Mouse (Mus musculus): ENCODE results near the gene Cfap97. TPM values are rescaled to one million over a fixed set of nuclear protein-coding genes. Genes with fewer than 3 reads are reported as not detected.
A peak's percentile ranks its signal among the peaks of the same experiment; 100 is the strongest.

The Cfap97 gene
- polyA plus RNA-seq, 1 experiment from 2014 or later: 33.1 TPM

DNA sequence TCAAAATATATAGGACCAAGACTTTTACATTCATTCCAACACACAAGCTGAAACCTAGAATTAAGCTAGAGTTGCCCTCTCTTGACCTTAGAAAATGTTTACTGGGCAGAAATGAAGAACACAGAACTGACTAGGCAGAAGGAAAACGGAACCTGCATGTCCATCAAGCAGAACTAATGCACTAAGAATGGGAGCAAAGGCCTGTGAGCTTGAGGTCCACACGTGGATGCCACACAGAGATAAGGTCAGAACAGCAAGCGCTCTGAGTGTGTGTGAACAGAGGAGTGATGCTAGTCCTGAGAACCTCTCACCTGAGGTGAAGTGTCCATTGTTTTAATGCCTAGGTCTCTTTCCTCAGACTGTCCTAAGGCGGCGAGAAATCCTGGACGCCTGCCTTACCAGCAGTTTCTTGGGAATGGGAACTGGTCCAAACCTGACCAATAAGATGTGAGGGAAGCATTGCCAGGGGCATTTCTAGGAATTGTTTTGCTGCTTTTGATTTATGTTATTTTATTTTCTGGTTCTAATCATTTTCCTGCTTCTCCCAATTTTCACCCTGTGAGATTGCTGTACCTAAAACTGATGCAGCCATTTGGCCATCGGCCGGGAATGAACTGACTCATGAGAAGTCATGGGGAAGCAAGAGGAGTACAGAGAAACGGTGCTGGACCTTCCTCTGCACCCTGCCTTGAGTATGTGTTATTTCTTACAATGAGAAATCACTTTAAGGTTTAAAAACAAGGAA lies 11.0 kb upstream of the Cfap97 start:
- no peak overlapping the region for H3K4me2 ChIP-seq (replicated peaks)
- H3K4me1 ChIP-seq: peaks cover 3% of the 10 kb centered on the region; the same call in 1 of the 2 replicates
- H3K27me3 ChIP-seq: no peaks in the 10 kb centered on the region
- no peak overlapping the region for H3K4me3 ChIP-seq
- 79% methylated on average over 9 of the region's 9 CpGs for WGBS
- H3K27ac ChIP-seq: no peak overlapping the region
- H3K36me3 ChIP-seq: no peaks in the 10 kb centered on the region
- ATAC-seq (ENCODE audit: insufficient number of reproducible peaks, insufficient read depth, low FRiP score, low TSS enrichment): no peak
- no peak overlapping the region for H3K9ac ChIP-seq
- H3K9me3 ChIP-seq: no peaks in the 10 kb centered on the region

DNA sequence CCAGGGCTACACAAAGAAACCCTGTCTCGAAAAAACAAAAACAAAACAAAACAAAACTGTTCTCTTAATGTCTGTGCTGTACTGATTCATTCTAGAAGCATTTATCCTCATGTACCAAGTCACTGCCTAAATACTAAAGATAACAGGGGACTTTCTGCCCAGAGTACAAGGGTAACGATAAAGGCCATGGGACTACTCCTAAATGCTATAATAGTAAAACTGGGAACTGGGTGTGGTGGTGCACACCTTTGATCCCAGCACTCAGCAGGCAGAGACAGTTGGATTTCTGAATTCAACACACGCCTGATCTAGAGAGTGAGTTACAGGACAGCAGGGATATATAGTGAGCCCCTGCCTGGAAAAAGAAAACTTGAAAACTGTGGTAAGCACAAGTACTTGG lies 9.9 kb upstream of the Cfap97 start:
- Histone ChIP-seq H3K4me2 (replicated peaks) (no peak overlapping the region), H3K27me3 (no peaks in the 10 kb centered on the region), H3K4me1 (peaks cover 3% of the 10 kb centered on the region; the same call in 1 of the 2 replicates), H3K9ac (no peak overlapping the region), H3K4me3 (no peak overlapping the region), H3K9me3 (no peaks in the 10 kb centered on the region), H3K27ac (no peak overlapping the region), H3K36me3 (no peaks in the 10 kb centered on the region)
- no peak for ATAC-seq (ENCODE audit: insufficient number of reproducible peaks, insufficient read depth, low FRiP score, low TSS enrichment)
- WGBS: 90% methylated on average over 3 of the region's 3 CpGs

DNA sequence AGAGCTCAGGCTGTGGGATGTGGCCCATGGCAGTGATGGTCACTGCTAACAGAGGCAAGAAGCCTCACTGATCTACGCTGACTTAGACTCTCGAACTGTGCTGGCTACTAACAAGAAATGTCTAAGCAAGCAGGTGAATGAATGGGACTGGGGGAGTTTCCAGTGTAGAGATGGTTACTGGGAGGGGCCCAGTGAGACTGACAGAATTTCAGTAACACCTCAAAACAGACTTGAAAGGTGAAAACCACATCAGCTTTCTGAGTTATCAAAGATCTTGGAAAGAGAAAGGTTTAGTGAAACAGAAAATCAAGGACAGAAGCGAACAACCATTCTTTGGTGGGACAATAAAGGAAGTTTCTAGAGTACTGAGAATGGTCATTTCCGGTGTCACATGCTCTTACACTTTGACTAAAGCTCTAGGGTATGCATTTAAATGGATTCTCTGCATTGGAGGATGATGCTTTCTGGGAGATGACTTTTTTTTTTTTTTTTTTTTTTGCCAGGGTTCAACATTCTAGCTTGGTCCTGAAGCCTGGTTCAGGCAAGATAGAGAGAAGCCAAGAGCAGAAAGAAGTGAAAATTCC lies 9.0 kb upstream of the Cfap97 start:
- H3K9me3 ChIP-seq: no peaks in the 10 kb centered on the region
- H3K4me1 ChIP-seq: peaks cover 6% of the 10 kb centered on the region; the same call in 1 of the 2 replicates
- no peak overlapping the region for H3K27ac ChIP-seq
- H3K9ac ChIP-seq: no peak overlapping the region
- H3K27me3 ChIP-seq: no peaks in the 10 kb centered on the region
- 88% methylated on average over 4 of the region's 4 CpGs for WGBS
- no peak overlapping the region for H3K4me2 ChIP-seq (replicated peaks)
- H3K36me3 ChIP-seq: no peaks in the 10 kb centered on the region
- no peak overlapping the region for H3K4me3 ChIP-seq
- ATAC-seq (ENCODE audit: insufficient number of reproducible peaks, insufficient read depth, low FRiP score, low TSS enrichment): no peak

DNA sequence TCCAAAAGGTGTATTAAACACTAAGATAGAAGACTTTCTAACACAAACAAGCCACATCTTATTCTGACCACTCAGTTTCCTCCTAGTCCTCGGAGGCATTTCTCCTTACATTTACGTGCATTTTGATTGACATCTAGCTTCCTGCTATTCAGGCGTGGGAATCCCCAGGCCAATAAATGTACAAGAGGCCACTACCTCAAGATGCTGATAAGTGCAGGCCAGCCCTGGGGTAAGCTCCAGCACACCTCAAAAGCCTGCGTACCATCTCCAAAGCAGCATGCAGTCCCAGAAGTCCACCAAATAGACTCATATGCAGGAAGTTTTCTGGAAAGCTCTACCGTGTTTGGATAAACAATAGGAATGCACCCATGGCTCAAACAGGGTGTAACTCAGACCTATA lies 8.1 kb upstream of the Cfap97 start:
- Histone ChIP-seq H3K9ac (no peak overlapping the region), H3K27ac (no peak overlapping the region), H3K4me3 (no peak overlapping the region), H3K4me1 (peaks cover 6% of the 10 kb centered on the region; the same call in 1 of the 2 replicates), H3K4me2 (replicated peaks) (0 out of 2 replicates have a peak overlapping the region, but pooled peaks have one; percentile 9), H3K9me3 (no peaks in the 10 kb centered on the region), H3K27me3 (no peaks in the 10 kb centered on the region), H3K36me3 (no peaks in the 10 kb centered on the region)
- 52% methylated on average over 5 of the region's 5 CpGs for WGBS
- no peak for ATAC-seq (ENCODE audit: insufficient number of reproducible peaks, insufficient read depth, low FRiP score, low TSS enrichment)

DNA sequence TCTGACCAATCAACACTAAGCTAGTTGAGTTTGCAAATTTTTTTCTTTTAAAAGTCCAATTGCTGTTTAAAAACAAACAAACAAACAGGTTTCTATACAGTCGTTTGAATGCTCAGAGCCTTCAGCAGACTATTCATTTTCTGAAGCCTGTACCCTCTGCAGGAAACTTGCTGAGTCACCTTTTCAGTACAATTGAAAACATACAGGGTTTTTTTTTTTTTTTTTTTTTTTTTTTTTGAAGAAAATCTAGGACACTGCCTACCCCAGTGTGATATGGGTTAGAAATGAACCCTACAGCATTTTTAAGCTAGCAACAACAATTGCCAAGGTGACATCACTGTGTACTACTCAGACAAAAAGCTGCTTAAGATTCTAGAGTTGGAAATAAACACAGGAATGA lies 7.6 kb upstream of the Cfap97 start:
- 40% methylated on average over 1 of the region's 1 CpGs for WGBS
- no peak overlapping the region for H3K4me2 ChIP-seq (replicated peaks)
- H3K27me3 ChIP-seq: no peaks in the 10 kb centered on the region
- H3K4me3 ChIP-seq: no peak overlapping the region
- no peak overlapping the region for H3K9ac ChIP-seq
- H3K4me1 ChIP-seq: peaks cover 6% of the 10 kb centered on the region; the same call in 1 of the 2 replicates
- H3K27ac ChIP-seq: no peak overlapping the region
- H3K36me3 ChIP-seq: no peaks in the 10 kb centered on the region
- no peaks in the 10 kb centered on the region for H3K9me3 ChIP-seq
- ATAC-seq (ENCODE audit: insufficient number of reproducible peaks, insufficient read depth, low FRiP score, low TSS enrichment): no peak

DNA sequence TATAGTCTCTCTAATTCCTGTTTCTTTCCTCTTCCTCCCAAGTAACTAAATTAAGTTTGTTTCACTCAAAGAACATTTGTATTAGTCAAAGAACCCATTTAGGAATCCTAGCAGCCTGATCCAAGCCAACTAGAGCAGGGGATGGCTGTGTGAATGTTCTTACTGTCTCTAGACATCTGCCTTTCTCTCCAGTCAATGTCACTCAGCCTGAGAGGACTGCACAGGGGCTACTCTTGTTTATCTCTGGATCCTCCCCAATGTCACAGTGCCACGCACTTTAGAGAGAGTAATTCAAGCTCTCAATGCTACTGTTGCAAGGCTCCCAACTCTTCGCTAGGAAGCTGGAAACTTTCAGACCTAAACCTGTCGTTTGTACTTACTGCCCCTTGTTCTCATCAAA lies 5.4 kb upstream of the Cfap97 start:
- ATAC-seq (ENCODE audit: insufficient number of reproducible peaks, insufficient read depth, low FRiP score, low TSS enrichment): no peak
- Histone ChIP-seq H3K9ac (no peak overlapping the region), H3K9me3 (no peaks in the 10 kb centered on the region), H3K27me3 (no peaks in the 10 kb centered on the region), H3K4me3 (no peak overlapping the region), H3K4me1 (peaks cover 12% of the 10 kb centered on the region), H3K27ac (no peak overlapping the region), H3K4me2 (replicated peaks) (no peak overlapping the region), H3K36me3 (no peaks in the 10 kb centered on the region)
- WGBS: 19% methylated on average over 3 of the region's 3 CpGs

DNA sequence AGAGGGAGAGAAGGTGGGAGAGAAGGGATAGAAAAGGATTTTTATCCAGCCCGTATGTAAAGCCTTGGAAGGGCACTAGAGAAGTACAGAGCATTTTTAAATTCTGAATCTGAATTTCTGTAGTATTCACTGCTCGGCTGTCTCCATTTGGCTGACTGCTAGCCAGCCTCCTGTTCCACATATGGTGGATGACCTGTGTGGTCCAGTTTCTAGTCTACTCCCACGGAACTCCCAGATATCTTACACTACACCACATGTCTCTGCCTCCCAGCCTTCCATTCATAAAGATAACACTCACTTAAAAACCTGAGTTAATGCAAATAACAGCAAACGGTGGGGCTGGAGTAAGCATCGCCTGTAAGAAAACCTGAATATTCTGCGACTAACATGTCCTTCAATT lies 2.3 kb upstream of the Cfap97 start:
- Histone ChIP-seq H3K9ac (no peak overlapping the region), H3K9me3 (no peaks in the 10 kb centered on the region), H3K4me1 (peaks cover 9% of the 10 kb centered on the region), H3K27me3 (0 out of 2 replicates have a peak, but pooled peaks cover 2% of the 10 kb centered on the region), H3K4me3 (no peak overlapping the region), H3K4me2 (replicated peaks) (no peak overlapping the region), H3K36me3 (no peaks in the 10 kb centered on the region), H3K27ac (no peak overlapping the region)
- WGBS: 63% methylated on average over 6 of the region's 6 CpGs
- ATAC-seq (ENCODE audit: insufficient number of reproducible peaks, insufficient read depth, low FRiP score, low TSS enrichment): no peak

DNA sequence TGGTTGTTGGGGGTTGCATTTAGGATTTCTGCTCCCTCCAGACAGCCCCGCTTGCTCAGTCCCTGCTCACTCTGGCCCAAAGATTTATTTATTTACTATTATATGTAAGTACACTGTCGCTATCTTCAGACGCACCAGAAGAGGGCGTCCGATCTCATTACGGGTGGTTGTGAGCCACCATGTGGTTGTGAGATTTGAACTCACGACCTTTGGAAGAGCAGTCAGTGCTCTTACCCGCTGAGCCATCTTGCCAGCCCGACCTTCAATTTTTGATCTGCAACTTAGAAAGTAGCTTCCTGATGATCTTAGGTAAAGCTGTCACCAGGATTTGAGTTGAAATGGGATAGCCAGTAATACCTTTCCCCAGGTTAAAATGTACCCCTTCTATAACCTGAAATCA lies 1.8 kb upstream of the Cfap97 start:
- Histone ChIP-seq H3K9ac (no peak overlapping the region), H3K4me1 (peaks cover 9% of the 10 kb centered on the region), H3K36me3 (no peaks in the 10 kb centered on the region), H3K4me3 (no peak overlapping the region), H3K27ac (no peak overlapping the region), H3K4me2 (replicated peaks) (no peak overlapping the region), H3K27me3 (0 out of 2 replicates have a peak, but pooled peaks cover 4% of the 10 kb centered on the region), H3K9me3 (no peaks in the 10 kb centered on the region)
- ATAC-seq (ENCODE audit: insufficient number of reproducible peaks, insufficient read depth, low FRiP score, low TSS enrichment): no peak
- WGBS: 73% methylated on average over 9 of the region's 9 CpGs

DNA sequence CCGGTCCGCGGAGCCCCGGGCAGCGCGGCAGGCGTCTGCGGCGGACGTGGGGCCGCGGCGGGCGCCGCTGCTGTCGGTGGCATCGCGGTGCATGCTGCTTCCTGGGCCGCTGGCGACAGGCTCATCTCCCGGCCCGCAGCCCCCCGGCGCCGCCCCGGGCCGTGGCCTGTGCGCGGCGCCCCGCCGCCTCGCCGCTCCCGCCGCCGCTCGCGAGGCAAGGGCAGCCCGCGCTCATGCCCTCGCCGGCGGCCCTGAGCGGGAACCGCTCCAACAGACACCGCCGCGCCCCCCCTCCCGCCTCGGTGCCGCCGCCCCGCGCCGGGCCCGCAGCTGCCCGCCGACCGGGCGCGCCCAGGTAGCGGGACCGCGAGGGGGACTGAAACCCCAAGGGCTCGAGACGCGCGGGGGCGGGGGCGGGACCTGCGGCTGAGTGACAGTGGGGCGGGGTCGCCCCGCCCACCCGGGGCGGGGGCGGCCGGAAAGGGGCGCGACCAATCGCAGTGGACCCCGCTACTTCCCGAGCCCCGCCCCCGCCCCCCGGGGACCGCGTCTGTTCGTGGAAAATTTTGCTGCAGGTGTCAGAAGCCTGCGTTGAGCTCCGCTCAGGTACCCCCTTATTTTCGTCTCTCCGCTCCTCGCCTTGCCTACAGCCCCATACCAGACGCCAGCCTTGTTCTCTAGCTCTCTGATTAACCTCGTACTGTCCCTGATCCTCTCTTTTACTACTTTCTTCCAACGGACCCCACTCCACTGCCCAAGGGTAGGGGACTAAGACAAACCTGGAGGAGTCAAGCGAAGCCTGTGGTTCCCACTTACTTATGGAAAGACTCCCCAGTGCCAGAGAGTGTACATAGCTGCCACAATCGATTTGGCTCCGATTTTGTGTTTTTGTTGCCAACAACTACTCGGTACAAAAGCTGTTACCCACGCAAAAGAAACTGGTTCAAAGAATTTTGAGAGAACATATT lies 777 bp downstream of the Cfap97 start, which contains the start of gene Snx25:
Gene Snx25, minus strand, starts transcription at position 96 of the 968 bp plus-strand sequence.
- Histone ChIP-seq H3K4me3 (peak within 1 kb of the TSS; percentile 80), H3K4me2 (replicated peaks) (peak within 1 kb of the TSS; percentile 91), H3K36me3 (no peaks in the 10 kb centered on the region), H3K4me1 (peaks cover 6% of the 10 kb centered on the region), H3K9ac (peak within 1 kb of the TSS; percentile 87), H3K27me3 (0 out of 2 replicates have a peak, but pooled peaks cover 4% of the 10 kb centered on the region), H3K27ac (no peak within 1 kb of the TSS; the same call in 1 of the 2 replicates), H3K9me3 (no peaks in the 10 kb centered on the region)
- ATAC-seq (ENCODE audit: insufficient number of reproducible peaks, insufficient read depth, low FRiP score, low TSS enrichment): peak; percentile 75
- WGBS: 4% methylated on average over 81 of the region's 103 CpGs

DNA sequence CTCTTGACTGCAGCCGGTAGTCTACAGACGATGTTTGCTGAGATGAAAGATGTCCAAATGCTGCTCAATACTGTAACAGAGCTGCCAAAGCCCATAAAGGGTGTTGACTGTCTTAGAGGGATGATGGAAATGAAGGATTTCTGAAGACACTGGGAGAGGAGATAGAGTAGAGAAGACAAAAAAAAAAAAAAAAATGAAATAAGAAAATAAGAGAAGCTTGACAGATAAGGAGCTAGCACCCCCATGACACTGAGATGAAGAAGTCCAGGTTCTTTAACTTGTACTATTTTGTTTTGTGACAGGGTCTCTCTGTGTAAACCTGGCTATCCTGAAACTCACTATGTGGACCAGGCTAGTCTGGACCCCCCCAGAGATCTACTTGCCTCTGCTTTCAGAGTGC lies 1.5 kb downstream of the Cfap97 start:
- H3K27me3 ChIP-seq: 0 out of 2 replicates have a peak, but pooled peaks cover 4% of the 10 kb centered on the region
- H3K4me2 ChIP-seq (replicated peaks): peak overlapping the region; percentile 91
- H3K36me3 ChIP-seq: no peaks in the 10 kb centered on the region
- no peaks in the 10 kb centered on the region for H3K9me3 ChIP-seq
- H3K27ac ChIP-seq: no peak overlapping the region
- no peak overlapping the region for H3K9ac ChIP-seq
- peaks cover 6% of the 10 kb centered on the region; the same call in 1 of the 2 replicates for H3K4me1 ChIP-seq
- ATAC-seq (ENCODE audit: insufficient number of reproducible peaks, insufficient read depth, low FRiP score, low TSS enrichment): no peak
- peak overlapping the region; percentile 80; the same call in 1 of the 2 replicates for H3K4me3 ChIP-seq
- 36% methylated on average over 2 of the region's 2 CpGs for WGBS

All from embryonic facial prominence, embryonic 12.5 days (tissue).